Mouse (Mus musculus) kidney, postnatal 14 days (tissue): ENCODE results near the gene Stk24.
A peak's percentile ranks its signal among the peaks of the same experiment; 100 is the strongest.

ENCODE experiments used
- DNase-seq: peaks from one replicate; pipeline ENCODE4 v3.0.0; 2022; ENCODE audit warnings: mixed read lengths

Stk24 gene

GRCm38 (mm10) chr14:121348256-121348655, 31.6 kb downstream of the Stk24 start:
- DNase-seq: peak; percentile 88

GRCm38 (mm10) chr14:121347134-121347533, 32.7 kb downstream of the Stk24 start:
- no peak for DNase-seq

DNA sequence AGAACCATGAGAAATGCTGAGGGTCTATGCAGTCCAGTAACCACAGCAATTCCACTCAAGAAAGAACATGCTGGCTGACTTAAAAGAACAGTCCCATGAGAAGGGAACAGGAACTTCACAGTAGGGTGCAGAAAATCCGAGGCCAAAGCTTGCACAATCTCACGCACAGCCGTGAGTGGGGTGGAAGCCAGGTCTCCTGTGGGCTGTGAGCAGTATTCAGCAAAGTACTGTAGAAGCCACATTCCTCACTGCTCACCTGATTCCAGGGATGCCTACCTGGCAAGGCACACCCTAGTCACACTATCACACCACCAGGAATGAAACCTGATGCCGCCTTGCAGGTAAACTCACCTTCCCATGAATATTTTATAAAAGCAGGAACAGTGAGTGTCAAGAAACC, 33.2 kb downstream of the Stk24 start:
- peak; percentile 64 for DNase-seq

- no peak for DNase-seq
Measured at GRCm38 (mm10) chr14:121346053-121346452, 33.8 kb downstream of the Stk24 start.

- no peak for DNase-seq
Measured at GRCm38 (mm10) chr14:121344928-121345327, 34.9 kb downstream of the Stk24 start.

DNA sequence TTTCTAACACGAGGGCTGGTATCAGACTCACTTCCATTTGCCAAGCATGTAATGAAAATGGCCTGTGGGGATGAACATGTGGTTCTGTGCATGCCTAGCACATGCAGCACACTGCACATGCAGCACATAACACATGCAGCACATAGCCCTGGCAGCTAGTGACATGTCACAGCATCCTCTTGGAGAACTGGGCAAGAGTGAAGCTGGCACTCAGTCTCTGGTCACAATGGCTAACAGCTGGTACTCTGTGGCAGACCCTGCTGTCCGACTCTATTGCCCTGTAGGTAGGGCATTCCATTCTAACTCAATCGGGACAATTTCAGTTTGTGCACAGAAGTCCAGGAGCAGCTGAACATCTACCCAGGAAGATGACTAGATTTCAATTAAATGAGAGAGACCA, 36.9 kb downstream of the Stk24 start:
- DNase-seq: no peak

DNA sequence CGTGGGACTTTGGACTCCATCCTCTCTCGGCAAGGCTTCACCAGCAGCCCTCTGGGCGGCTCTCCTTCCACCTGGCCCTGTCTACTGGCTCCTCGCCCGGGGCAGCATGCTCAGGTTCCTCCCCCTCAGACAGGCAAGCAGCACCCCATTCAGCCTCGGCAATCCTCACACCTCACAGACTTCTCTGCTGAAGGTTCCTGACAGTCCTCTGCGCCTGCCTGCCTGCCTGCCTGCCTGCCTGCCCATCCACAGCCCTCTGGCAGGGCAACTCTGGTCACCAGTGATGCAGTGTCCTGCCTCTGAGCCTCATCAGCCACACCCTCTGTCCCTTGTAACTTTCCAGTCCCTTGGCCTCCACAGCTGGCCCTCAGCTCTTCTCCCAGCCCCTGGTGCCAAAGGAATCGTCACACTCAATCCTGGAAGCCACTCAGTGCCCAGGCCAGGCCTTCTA, 39.8 kb downstream of the Stk24 start:
- DNase-seq: peak; percentile 84

- peak; percentile 49 for DNase-seq
Measured at GRCm38 (mm10) chr14:121338819-121339573, 40.8 kb downstream of the Stk24 start.

DNA sequence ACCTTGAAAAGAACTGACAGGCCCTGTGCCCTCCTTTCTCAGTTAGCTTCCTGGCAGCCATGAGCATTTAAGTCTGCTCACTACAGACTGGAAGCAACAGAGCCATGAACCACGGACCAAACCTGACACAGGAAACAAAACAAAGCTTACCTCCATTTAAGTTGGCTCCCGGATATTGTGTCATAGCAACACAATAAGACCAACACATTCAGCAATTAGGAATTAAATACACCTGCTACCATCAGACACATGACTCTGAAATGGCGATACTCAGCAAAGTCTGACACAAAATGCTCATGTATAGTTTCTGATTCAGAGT, 49.8 kb downstream of the Stk24 start:
- no peak for DNase-seq

DNA sequence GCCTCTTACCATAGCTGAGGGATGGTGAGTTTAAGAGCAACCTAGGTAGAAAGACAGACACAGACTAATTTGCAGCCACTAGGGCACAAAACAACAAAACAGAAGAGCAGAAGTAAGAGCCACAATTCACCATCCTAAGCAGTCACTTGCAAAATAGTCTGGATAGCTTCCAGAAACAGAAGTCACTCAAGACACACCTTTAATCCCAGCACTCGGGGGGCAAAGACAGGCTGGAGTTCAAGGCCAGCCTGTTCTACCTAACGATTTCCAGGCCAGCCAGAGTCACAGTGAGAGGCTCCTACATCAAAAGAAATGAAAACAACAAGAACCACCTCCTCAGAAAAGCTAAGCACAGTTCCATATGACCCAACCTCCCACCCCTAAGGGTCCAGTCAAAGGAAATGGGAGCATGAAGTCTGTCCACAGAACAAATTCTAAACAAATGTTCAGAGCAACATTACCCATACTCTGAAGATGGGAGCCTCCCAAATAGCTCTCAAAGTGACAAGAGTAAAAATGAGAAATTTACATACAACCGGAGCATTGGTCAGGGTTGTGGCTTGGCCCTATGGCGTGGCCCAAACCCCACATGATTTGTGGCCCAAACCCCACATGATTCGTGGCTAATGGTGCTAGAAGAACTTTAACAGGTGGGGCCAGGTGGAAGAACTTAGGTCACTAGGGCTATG, 50.3 kb downstream of the Stk24 start:
- no peak for DNase-seq

GRCm38 (mm10) chr14:121328878-121329277, 50.9 kb downstream of the Stk24 start:
- DNase-seq: no peak

GRCm38 (mm10) chr14:121326432-121326831, 53.4 kb downstream of the Stk24 start:
- no peak for DNase-seq

DNA sequence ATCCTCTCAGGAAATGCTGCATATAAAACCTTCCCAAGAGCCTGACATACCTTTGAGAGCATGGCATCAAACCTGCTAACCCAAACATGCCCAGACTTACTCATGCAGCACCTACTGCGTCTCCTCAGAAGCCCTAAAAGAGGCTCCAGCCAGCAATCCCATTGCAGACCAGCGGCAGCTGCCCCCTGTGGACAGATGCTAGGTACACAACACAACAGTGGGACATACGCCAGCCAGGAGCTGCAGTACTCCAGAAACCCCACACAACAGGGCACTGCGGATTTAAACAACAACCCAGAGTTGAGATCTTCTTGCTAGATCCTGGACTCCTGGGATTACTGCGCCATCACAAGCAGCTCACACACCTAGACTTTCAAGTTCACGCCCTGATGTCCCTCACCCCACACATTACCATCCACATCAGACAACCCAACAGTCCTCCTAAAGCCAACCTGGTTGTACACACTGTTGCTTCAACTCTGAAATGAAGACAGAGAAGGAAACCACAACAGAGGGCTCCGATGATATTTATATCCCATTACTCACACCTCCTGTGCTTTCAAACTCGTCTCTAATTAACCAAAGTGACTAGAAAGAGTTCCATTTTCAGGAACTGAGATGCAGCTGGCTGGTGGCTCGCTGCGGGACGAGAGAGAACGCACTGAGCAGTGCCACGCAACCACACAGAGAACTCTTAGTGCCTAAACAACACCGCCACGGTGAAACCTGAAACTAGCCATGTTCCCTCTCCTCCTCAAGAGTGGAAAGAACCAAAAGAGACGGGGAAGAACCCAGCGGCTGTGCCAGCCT, 55.1 kb downstream of the Stk24 start:
- DNase-seq: no peak

DNA sequence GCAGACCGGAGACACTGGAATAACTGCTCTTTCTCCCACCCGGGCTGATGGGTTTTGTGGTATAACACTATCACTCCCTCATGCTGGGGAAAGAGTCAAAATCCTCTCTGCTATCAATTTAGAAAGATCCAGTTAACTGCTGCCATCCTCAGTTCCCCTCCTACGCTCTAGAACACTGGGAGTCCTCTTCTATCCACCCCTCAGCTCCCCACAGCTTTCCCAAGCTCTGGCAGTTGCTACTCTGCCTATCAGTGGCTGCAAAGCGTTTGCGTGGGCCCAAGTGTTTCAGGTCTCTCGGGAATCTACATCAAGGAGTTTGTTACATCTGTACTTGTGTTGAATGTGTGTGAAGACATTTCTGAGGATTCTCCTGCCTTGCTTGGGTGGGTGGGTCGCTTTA, 57.2 kb downstream of the Stk24 start:
- no peak for DNase-seq

GRCm38 (mm10) chr14:121322150-121322549, 57.7 kb downstream of the Stk24 start:
- DNase-seq: no peak

GRCm38 (mm10) chr14:121318382-121318781, 61.4 kb downstream of the Stk24 start:
- DNase-seq: no peak

DNA sequence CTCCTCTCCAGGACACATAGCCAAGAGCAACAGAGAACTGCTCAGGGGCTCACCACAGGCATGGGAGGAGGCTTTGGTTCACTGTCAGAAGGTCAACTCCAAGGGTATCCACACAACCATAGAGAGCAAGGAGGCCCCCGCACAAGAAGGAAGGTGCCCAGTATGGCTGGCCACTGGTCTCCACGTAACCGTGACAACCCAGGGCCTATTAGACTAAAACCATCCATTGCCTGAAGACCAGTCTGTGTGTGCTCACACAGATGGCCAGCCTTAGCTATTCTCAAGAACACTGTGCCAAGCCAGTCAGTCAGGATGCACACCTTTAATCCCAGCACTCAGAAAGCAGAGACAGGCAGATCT, 62.5 kb downstream of the Stk24 start:
- no peak for DNase-seq

- DNase-seq: no peak
Measured at GRCm38 (mm10) chr14:121316631-121317311, 63.0 kb downstream of the Stk24 start.

DNA sequence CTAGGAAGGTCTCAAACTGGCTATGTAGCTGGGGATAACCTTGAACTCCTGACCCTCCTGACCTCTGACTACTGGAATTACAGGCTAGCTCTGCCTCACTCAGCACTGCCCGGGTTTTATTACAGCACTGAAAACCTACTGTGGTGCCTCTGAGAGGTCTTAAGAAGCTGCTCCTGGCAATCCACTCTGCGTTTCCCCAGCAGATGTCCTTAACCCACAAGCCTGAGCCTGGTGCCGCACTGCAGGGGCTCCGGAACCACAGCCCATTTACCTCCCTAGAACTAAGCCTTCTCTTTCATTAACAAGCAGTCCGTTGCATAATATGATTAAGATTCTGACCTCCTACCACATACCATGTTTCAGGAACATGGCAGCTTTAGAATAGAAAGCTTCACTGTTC, 63.7 kb downstream of the Stk24 start:
- DNase-seq: no peak

DNA sequence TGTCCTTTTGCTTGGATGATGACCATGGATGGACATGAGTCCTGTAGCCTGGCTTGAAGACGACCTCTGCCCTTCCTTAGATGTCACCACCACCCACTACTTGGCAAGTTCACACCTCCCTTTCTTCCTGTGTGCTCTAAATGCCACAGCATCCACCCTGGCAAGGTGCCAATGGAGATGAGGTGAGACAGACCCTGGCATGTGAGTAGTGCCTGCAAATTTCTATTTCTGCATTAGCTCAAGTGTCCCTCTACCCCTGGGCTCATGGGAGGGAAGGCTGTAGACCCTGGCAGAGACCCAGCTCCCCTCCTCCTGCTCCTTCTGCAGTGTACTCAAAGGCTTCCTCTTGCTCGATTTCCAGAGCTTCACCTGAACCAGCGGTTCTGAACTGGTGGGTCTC, 64.9 kb downstream of the Stk24 start:
- DNase-seq: peak; percentile 34

- DNase-seq: no peak
Measured at GRCm38 (mm10) chr14:121313283-121313682, 66.5 kb downstream of the Stk24 start.

GRCm38 (mm10) chr14:121311083-121311482, 68.7 kb downstream of the Stk24 start:
- no peak for DNase-seq
